Mouse (Mus musculus) left cerebral cortex, postnatal 4 days (tissue): ENCODE data around the gene Map3k11. TPM values are rescaled to one million over a fixed set of nuclear protein-coding genes. Genes with fewer than 3 reads are reported as not detected.
A peak's percentile ranks its signal among the peaks of the same experiment; 100 is the strongest.
"Not testable (repeated sequence)": the region's sequence is repeated elsewhere in the genome, so short reads cannot be mapped to it uniquely, and the experiment has no call there.

Source experiments
- DNase-seq: peaks from one replicate; pipeline ENCODE4 v3.0.0-alpha.2; 2022
- intact Hi-C: fragments of 180-260 bp; cut with DNase I; formaldehyde crosslinking; loops from one replicate; pipeline ENCODE4 v1.15.1; 2025
- total RNA-seq, 2 experiments: library from RNA; stranded (reverse); gene quantifications; 2 replicates each; pipeline ENCODE4 v1.2.3; 2021

The Map3k11 gene
- total RNA-seq, 2 experiments from 2014 or later, result 14.3 to 14.6 TPM

DNA sequence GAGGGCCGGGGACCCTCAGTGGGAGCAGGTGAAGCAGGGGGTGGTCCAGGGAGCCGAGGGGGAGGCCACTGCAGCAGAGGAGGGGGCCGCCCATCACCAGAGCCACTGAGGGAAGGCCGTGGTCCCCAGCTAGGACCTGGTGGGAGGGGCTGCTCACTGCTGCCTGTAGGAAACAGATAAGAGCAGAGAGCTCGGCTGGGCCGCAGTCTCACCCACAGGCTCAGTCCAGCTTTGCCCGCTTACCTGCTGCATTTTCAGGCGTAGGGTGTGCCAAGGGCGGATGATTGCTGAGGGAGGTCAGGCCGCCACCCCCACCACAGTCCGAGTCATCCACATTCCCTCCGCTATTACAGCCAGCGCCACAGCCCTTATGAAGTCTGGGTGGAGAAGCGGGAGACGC lies 23.1 kb upstream of the Map3k11 start:
- intact Hi-C loops, result no loop called here
- DNase-seq, result no peak

DNA sequence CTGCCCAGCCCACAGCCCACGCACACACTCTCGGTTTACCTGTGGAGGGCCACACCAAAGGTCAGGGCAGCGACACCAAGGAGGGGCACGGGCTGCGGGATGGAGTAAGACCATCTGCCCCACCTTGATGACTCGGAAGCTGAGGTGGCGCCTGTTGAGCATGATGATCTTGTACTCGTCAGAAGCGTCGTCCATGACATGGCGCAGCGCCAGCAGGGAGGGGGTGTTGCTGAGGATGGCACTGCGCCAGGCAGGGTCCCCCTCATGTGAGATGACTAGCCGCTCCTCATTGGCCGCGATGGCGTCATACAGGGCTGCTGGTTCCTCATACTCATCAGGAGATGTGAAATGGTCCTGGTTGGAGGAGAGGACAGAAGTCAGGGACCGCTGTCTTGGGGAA lies 22.2 kb upstream of the Map3k11 start:
- intact Hi-C loops, result no loop called here
- no peak for DNase-seq

DNA sequence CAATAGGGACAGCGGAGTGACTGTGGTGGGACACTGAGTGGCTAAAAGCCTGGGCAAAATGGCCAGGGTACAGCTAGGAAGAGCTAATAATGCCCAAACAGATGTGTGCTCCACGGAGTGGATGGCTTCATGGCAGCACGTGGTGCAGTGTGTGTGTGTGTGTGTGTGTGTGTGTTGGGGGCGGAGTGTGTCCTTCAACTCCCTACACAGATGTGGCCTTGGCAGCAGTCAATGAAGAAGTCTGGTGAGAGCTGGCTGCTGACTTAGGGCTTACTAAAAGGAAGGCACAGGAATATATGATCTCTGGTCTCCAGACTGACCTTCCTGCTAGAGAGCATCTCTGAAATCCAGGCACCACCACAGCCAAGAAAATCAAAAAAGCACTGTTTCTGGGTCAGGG lies 20.2 kb upstream of the Map3k11 start:
- no peak for DNase-seq
- intact Hi-C loops, result no loop called here

DNA sequence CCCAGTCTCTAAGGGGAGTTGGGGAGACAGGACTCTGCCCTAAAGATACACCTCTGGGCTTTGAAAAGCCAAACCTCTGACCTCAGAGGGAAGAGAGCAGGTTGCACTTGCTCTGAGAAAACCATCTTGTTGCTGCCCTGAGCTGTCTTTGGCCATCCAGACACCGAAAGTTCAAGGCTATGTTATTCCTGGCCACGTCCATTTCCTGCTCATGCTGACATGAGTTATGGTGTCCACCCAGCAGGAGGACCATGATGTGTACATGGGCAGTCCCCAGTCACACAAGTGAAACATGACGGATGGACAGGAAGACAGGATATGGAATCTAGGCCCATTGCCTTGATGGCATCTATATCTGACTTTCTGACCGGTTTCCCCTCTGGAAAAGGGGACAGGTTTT lies 8.1 kb upstream of the Map3k11 start:
- intact Hi-C loops, result no loop called here

DNA sequence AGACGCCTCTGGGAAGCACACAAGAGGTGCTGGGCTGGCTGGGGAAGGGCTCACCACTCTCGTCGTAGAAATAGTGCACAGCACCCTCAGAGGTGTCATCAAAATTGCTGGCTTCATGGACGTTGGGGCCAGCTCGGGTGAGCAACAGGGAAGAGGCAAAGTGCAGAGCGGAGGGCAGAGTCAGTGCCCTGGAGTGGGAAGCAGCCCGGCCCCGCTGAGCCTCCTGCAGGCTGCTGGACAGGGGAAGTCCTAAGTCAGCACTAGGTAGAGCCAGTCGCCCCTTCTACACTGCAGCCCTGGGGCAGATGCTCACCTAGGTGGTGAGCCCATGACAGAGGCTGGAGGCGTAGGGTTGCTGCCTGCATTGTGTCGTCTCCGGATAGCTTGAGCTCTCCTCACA lies 4.3 kb upstream of the Map3k11 start:
- intact Hi-C loops, result no loop called here
- no peak for DNase-seq

More for the DNA sequence above, 8.1 kb upstream of the Map3k11 start:
- no peak for DNase-seq

DNA sequence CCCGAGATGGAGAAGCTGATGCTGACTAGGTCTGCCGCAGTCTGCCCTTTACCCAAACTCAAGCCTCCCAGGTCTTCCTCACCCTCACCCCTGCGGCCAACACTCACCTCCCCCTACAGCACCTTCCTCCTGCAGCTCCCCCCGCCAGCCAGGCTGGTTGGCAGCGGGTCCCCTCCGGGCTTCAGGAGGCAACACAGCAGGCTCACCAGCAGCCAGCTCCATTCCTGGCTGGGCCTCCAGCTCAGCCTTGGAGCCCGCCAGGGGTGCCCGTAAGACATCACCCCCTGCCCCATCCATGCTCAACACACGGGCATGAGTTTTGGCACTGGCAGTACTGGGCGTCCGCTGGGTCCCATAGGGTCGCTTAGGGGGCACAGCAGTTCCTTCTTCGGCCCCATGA lies 3.6 kb upstream of the Map3k11 start:
- intact Hi-C loops, result no loop called here
- no peak for DNase-seq

DNA sequence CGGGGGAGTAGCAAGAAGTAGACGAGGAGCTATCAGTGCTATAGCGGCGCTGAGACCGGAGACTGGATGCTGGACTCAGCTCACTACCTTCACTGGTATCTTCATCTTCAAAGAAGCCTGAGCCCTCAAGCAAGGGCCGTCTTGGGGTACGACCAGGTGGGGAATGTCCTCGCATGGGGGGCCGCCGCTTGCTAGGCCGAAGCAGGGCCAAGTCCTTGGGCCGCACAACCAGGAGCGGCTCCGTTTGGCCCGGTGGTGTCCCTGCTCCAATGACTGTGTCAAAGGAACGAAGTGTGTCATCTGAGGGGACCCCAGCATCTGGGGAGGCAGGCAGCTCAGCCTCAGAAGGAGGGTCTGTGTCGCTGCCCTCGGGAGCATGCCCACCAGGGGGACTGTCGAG lies 3.1 kb upstream of the Map3k11 start:
- intact Hi-C loops, result no loop called here
- DNase-seq, result no peak

DNA sequence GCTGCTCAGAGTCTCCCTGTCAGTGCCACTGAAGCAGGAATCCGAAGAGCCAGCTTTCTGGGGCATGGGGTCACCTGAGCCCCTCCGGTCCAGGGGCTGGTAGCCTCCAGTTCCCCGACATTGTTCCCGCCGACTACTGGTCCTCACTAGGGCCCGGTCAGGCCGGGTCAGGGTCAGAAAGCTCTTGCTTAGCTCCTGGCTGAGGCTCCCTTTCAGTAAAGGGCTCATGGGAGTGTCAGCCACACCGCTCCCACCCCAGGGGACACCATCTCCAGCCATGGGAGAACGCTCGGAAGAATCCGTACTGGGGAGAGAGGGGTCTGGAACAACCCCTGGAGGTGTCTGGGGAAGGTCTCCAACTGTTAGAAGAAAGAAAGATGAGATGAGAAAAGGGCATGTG lies 2.7 kb upstream of the Map3k11 start:
- intact Hi-C loops, result no loop called here
- no peak for DNase-seq

DNA sequence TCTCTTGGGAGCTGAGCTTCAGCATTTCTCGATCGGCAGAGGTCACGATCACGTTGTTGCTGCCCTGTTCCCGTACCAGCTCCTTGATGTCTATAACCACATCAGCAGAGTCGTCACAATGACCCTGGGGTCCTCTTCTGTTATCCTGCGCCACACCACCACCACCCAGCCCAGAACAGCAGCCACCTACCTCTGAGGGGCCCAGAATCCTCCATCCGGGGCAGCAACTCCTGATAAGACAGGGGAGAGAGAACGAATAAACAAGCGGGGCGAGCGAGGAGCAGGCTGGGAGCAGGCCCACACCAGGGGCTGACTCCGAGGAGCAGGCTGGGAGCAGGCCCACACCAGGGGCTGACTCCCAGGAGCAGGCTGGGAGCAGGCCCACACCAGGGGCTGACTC lies 2.1 kb upstream of the Map3k11 start:
- intact Hi-C loops, result no loop called here
- no peak for DNase-seq

DNA sequence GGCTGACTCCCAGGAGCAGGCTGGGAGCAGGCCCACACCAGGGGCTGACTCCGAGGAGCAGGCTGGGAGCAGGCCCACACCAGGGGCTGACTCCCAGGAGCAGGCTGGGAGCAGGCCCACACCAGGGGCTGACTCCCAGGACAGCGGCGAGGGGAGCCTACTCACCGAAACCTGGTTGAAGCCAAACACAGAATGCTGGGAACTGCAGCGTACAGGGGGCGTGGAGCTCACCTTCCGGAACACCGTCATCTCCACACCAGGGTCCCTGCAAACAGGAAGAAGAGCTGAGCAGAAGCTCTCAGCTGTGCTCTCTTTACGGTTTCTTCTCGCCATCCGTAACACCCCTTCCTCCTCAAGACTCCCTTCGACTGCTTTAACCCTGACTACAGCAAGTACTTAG lies 1.6 kb upstream of the Map3k11 start:
- DNase-seq, intact Hi-C loops: not testable (repeated sequence)

DNA sequence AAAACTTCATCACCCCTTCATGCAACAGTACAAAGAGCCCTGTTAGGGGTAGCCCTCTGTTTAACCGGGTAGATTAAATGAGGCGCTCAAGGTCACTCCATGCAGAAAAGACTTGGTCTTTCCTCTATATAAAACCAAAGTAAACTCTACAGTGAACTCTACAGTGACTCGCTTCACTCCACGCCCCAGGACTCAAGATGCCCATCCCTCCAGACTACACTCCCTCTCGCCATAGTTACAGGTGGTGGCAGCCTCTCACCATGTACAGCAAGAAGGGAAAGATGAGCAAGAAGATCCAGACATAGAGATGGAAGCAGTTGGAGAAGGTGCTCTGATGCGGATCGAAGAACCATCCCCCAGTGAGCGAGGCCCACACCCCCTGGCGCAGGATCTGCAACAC lies 804 bp upstream of the Map3k11 start:
- DNase-seq, result no peak
- intact Hi-C loops, result no loop called here

DNA sequence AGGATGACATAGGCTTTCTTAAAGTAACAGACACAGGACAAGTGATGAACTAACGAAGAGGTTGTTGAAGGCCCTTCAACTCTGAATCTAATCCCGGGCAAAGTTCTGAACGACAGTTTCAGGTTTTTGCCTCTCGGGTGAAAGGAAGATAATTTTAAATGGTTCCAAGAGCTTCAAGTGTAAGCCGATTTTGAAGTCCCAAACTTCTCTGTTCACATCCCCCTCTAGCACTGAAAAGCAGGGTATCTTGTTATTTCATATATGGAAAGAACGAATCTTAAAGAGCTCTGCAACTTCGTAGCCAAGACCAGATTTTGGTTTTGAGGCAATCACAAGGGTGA lies 516 bp downstream of the Map3k11 start:
- intact Hi-C loops, result no loop called here
- DNase-seq, result no peak

DNA sequence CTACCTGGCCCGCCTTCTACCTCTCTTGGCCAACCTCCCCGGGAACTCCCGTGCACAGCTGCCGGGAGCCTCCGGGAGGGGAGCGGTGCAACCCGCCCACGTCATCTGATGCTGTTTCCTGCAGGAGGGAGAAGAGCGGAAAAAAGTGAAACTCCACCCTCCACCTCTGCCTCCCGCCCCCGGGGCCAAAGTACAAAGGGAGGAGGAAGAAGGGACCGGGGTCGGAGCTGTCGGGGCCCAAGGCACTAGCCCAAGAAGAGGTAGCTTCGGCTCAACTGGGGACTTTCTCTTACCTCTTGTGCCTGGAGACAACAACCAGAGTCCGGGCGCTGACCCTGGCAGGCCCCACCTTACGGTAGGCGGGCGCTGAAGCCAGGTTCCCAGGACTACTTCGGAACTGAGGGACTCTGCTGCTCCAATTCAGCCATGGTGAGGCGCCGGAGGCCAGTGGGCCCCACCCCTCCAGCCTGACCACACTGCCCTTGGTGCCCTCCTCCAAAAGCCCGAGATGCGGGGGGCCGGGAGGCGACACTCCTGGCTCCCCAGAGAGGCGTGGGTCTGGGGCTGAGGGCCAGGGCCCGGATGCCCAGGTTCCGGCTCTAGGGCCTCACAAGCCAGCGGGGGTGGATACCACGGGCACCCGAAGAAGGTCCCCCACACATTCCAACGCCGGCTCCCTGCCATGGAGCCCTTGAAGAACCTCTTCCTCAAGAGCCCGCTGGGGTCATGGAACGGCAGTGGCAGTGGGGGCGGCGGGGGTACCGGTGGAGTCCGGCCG lies 1.2 kb downstream of the Map3k11 start:
- intact Hi-C loops, result no loop called here
- DNase-seq, result peak; percentile 62

DNA sequence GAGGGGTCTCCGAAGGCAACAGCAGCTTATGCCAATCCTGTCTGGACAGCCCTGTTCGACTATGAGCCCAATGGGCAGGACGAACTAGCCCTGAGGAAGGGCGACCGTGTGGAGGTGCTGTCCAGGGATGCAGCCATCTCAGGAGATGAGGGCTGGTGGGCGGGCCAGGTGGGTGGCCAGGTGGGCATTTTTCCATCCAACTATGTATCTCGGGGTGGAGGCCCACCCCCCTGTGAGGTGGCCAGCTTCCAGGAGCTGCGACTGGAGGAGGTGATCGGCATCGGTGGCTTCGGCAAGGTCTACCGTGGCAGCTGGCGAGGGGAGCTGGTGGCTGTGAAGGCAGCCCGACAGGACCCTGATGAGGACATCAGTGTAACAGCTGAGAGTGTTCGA lies 1.8 kb downstream of the Map3k11 start:
- intact Hi-C loops, result no loop called here
- peak; percentile 53 for DNase-seq

DNA sequence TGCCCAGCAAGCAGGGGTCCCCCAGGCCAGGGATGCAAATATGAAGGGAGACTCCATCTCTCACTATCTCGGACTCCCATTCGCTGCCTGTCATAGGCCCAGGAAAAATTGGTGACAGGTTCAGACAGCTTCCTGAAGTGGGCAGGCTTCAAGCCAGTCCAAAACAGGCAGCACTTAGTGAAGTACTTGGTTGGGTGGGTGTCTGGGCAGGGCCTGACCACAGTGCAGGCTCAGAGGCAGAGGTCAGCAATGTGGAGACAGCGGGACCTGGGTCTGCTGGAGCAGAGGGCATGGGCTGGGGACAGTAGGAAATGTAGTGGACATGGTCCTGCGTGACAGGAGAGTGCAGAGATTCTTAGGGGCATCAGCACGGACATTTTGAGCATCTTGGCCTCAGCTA lies 3.1 kb downstream of the Map3k11 start:
- intact Hi-C loops, result no loop called here
- no peak for DNase-seq

DNA sequence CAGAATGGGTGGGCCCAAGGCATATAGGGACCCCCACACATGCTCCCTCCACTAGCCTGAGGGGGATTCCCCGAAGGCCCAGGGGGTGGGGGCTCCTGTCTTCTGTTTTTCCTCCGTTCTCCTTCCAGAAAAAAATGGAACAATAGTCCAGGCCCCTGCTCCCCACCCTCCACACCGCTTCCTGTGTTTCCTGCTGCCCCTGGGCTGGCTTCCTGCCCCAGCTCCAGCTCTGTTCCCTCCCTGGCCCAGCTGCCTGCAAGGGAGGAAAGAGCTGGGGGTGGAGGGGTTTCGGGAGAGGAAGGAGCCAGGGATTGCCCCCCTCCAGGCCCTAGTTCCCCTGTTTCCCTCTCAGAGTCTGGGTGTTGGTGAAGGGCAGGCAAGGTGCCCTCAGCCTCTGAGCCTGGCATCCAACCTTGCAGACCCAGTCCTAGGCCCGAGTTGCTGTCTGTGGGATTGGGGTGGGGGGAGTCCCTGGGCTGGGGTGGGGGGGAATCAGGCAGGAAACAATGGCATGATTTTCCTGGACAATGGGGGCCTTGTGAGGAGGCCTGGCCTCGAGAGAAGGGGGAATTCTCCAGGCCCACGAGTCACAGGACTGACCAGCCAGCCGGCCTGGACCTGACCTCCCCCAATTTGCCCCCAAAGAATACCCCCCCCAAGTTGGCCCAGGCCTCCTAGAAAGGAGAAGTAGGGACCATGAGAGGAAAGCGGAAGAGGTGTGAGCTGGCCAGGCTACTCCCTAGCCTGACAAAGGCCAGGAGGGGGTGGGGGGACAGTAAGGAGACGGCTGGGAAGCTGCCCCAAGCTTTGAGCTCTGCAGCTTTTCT lies 3.8 kb downstream of the Map3k11 start:
- DNase-seq, result no peak
- intact Hi-C loops, result no loop called here

DNA sequence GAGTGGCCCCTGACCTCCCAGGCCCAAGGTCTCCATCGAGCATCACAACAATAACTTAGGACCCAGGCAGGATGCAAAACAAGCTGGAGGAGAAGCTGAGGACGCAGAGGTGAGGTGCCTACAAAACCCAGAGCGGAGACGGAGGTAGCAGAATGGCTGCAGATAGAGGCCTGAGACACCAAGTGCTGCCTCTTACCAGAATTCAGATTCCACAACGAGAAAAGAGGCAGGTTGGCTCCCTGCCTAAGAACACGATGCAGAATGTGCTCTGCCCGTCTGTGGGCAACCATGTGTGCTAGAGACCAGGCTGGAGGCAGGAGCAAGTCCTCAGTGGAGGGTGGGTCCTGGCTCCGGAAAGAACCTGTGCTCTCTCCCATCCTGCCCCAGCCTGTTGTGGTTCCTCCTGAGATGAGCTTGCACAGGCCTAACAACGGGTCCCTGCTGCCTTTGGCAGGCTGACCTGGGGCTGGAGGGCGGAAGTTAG lies 4.4 kb downstream of the Map3k11 start:
- intact Hi-C loops, result no loop called here
- DNase-seq, result no peak

DNA sequence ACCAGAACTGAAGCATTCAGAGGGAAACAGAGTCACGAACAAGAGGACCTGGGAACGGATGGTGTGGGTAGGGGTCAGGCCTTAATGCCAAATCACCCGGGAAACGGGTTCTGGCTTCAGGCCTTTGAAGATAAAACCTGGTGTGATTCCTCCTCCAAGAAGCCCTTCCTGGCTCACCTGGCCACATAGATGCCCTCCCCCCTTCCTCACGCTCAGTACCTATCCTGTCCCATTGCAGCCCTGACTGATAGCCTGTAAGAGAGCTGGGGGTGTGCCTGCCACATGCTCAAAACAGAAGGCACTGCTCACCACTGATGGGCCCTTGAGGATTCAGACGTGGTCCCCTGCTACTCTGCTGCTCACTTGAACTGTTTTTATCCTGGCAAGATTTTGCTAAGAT lies 5.3 kb downstream of the Map3k11 start:
- no peak for DNase-seq
- intact Hi-C loops, result no loop called here

DNA sequence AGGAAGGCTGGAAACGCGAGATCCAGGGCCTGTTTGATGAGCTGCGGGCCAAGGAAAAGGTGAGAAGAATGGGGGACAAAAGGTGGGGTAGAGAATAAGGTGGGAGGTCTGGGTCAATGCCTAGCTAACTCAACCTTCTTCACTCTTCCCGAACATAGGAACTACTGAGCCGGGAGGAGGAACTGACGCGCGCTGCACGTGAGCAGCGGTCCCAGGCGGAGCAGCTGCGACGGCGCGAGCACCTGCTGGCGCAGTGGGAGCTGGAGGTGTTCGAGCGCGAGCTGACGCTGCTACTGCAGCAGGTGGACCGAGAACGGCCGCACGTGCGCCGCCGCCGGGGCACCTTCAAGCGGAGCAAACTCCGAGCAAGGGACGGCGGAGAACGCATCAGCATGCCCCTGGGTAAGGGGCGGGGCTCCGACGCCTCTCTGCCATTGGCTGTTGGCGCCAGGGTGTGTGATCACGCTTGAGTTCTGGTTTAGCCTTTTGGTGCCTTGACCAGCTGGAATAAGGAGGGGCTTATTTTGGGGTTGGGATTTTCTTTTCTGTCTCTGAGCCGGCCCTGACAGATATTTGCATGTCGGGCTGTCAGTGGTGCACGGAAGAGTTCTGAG lies 7.4 kb downstream of the Map3k11 start:
- intact Hi-C loops, result no loop called here
- no peak for DNase-seq

DNA sequence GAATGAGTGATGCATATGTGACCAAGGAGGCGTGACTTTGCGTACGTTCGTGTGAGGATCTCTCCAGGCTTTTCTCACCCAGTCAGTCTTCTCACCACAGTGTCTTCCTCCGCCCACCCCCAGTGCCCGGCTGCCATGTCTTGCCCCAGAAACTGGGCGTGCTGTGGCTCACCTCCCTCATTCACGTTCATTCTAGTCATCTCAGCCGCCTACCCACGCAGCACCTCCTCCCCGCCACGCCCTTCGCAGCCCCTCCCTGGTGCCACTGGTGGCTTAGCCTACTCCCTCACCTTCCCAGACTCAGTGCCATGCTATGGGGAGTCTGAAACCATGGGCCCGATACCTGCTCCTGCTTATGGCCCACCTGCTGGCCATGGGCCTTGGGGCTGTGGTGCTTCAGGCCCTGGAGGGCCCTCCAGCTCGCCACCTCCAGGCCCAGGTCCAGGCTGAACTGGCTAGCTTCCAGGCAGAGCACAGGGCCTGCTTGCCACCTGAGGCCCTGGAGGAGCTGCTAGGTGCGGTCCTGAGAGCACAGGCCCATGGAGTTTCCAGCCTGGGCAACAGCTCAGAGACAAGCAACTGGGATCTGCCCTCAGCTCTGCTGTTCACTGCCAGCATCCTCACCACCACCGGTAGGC lies 15.7 kb downstream of the Map3k11 start, which contains the start of gene Kcnk7:
Gene Kcnk7 (plus strand): TSS at position 205 of the 638 bp plus-strand sequence.
- DNase-seq, result no peak
- intact Hi-C loops, result no loop called here
